Mouse (Mus musculus) mouse trophoblast stem cell (cell line): ENCODE data around the gene A630089N07Rik.
"Not testable (repeated sequence)": the region's sequence is repeated elsewhere in the genome, so short reads cannot be mapped to it uniquely, and the experiment has no call there.

Source experiments
- in situ Hi-C, 2 experiments: fragments of 300-500 bp; cut with MseI, MboI; formaldehyde crosslinking; loops; 2 replicates in 1 of 2; 3 replicates in 1 of 2; pipeline ENCODE4 v1.15.1; 2025

A630089N07Rik gene

DNA sequence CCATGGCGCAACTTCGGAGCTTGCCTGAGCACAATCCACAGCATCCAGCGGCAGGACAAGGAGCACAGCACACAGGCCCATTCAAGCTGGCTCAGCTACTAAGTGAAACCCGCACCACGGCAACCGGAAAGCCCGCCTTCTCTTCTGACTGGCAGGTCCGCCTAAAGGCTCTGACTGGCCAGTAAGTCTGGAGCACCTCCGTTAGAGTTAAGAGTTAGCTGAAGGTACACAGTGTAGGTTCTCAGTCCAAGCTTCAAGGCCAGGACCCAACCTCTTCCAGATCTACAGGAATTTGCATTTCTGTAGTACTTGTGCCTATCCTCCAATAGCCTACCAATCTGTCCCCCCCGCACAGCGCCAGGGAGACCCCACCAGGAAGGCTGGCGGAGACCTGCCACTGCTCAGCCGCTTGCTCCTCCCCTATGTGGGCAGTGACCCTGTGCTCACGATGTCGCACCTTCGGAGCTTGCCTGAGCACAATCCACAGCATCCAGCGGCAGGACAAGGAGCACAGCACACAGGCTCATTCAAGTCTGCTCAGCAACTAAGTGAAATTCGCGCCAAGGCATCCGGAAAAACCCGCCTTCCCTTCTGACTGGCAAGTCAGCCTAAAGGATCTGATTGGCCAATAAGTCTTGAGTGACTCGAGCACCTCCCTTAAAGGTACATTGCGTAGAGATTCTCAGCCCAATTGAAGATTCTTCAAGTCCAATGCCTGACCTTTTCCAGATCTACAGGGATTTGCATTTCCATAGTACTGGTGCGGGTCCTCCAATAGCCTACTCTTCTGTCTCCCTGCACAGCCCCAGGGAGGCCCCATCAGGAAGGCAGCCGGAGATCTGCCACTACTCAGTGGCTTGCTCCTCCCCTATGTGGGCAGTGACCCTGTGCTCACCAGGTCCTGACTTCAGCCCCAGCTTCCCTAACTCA, at the start of gene A630089N07Rik:
A630089N07Rik (minus strand) TSS at position 562 of the 930 bp plus-strand sequence.
- in situ Hi-C loops, result not testable (repeated sequence)

DNA sequence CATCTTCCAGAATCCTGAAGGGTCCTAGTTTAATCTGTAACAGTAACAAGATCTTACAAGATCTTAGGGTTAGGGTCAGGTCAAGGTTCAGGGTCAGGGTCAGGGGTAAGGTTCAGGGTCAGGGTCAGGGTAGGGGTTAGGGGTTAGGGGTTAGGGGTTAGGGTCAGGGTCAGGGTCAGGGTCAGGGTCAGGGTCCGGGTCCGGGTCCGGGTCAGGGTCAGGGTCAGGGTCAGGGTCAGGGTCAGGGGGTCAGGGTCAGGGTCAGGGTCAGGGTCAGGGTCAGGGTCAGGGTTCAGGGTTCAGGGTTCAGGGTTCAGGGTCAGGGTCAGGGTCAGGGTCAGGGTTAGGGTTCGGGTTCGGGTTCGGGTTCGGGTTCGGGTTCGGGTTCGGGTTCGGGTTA, 24.9 kb upstream of the A630089N07Rik start:
- in situ Hi-C loops, result no loop called here

DNA sequence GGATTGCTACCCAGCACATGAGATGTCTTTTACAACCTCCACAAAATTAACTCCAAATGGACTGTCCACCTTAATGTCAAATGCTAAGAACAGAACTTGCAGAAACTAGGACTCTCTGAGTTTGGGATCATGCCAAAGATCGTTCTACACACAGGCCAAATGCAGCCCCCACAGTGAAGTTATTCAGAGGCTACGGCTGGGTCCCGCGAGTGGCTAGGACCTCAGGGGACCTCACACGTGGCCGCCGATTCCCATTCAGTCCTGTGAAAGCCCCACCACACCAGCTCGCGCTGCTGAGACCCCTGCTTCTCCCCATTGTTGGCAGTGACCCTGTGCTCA, 731 bp downstream of the A630089N07Rik start:
- in situ Hi-C loops, result not testable (repeated sequence)

DNA sequence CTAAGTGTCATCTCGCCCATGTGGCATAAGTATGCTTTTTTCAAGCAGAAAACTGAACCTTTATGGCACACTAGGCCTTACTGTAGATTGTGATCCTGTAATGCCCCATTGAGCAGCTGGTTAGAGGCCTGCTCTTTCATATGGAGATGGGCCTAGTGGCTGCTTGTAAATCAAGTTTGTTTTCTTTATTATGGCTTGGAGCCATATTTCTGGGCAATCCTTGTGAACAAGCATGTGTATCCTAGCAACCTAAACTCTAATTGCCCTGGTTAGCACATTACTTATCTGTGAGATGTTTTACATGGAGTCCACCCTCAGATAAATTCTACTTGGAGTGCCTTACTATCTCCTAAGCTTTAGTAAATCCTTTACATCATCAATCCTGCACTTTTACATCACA, 1.1 kb downstream of the A630089N07Rik start:
- in situ Hi-C loops, result not testable (repeated sequence)

DNA sequence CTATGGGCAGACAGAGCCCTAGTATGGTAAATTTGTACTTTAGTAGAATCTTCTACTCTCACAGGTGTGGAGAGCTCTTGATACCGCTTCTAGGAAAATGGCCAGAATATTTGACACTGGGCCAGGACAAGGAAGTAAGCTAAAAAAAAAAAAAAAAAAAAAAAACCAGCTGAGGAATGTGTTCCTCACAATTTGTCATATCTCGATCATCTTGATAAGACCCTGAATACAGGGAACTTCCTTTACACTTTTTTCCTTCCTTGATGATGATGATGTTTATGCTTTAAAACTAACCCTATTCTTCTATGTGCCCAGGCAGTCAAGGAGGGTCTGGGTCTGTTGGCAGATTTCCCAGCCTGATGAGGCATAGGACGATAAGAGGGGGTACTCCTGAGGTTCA, 2.9 kb downstream of the A630089N07Rik start:
- in situ Hi-C loops, result not testable (repeated sequence)

DNA sequence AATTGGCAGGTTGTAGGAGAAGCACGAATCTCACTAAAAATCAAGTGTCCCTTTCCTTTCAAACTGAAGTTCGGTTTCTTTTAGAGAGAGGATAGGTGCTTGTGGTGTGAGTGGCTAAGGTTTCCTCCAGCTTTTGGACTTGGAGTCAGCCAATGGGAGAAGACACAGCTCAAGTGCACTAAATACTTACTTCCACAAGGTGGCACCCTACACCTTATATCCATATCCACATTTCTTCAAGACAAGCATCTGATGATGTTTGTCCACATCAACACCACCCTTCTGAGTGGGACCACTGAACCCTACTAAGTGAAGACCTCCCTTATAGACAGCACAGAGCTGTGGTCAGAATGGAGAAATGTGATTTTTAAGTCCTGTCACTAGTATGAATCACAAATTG, 40.6 kb downstream of the A630089N07Rik start:
- in situ Hi-C loops, result no loop called here

DNA sequence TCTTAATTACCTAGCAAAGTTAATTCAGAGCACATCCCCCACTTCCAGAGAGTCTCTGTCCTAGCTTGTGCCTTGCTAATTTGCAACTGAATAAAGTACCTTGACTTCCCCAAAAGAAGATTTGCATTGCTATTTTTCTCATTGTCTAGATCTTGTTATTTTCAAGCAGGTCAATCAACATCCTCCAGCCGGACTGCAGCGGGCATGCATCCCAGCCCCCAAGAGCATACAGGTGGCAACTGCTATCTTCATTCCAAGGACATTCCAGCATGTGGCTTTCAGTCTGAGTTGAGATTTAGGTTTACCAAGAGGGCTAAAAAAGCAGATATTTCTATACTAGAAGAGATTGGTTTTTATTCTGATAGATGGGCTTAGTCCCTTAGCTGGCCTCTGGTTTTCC, 47.3 kb downstream of the A630089N07Rik start:
- in situ Hi-C loops, result not testable (repeated sequence)

DNA sequence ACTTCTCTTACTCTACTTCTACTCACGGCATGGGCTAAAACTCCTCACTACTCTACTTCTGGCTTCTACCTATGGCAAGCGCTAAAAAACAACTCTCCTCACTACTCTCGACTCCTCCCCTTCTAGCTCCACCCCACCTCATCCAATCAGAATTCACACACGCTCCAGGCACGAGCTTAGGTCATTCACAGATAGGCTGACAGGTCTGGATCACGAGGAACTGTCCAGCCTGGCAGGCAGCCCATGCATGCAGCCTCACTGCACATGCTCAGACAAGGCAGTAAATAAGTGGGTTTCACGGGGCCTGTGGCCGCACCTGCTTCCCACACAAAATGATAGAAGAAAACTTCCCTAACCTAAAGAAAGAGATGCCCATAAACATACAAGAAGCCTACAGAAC, 56.1 kb downstream of the A630089N07Rik start:
- in situ Hi-C loops, result not testable (repeated sequence)

DNA sequence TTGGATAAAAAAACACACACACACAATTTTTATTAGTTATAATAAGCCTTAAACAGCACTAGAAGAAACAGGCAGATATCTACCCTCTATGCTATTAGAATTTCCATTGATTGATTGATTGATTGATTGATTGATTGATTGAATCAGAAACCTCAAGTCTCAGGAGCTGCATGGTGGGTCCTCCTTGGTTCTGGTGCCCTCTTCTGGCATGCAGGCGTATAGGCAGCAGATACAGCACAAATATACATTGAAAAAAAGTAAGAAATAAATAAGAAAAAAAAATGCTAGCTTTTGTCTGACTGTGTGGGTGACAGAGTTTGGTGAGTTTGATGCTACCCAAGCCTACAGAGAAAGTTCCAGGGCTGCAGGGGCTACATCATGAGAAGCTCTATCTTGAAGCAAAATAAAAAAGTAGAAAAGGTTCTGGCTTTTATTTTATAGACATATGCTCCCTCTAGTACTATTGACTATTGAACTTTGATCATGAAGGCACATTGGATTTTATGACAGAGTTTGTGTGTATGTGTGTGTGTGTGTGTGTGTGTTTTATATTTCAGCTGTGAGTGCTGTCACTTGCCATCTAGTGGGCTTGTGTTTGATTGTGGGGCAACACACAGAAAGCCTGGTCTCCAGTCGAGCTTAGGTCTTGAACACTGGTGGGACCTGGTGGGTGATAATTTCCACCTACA, 59.4 kb downstream of the A630089N07Rik start:
- in situ Hi-C loops, result no loop called here

DNA sequence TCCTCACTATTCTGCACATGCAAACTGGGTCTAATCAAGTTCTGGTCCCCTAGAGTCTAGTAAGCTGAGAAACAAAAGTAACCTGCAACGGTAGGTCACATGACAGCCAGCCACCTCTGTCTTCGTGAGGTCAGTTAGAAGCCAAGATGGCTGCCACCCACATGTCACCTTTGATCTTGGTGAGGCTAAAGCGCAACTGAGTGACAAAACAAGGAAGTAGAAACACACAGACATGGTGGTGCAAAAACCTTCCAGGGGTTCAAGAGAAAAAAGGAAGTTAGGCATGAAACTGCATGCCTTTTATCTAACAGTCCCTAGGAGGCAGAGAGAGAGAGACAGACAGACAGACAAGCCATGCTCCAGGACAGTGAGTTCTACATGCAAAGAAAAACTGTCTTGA, 60.2 kb downstream of the A630089N07Rik start:
- in situ Hi-C loops, result no loop called here

DNA sequence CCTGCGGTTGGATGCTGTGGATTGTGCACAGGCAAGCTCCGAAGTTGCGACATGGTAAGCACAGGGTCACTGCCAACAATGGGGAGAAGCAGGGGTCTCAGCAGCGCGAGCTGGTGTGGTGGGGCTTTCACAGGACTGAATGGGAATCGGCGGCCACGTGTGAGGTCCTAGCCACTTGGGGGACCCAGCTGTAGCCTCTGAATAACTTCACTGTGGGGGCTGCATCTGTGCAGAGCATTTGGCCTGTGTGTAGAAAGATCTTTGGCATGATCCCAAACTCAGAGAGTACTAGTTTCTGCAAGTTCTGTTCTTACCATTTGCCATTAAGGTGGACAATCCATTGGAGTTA, 84.9 kb downstream of the A630089N07Rik start:
- in situ Hi-C loops, result not testable (repeated sequence)

DNA sequence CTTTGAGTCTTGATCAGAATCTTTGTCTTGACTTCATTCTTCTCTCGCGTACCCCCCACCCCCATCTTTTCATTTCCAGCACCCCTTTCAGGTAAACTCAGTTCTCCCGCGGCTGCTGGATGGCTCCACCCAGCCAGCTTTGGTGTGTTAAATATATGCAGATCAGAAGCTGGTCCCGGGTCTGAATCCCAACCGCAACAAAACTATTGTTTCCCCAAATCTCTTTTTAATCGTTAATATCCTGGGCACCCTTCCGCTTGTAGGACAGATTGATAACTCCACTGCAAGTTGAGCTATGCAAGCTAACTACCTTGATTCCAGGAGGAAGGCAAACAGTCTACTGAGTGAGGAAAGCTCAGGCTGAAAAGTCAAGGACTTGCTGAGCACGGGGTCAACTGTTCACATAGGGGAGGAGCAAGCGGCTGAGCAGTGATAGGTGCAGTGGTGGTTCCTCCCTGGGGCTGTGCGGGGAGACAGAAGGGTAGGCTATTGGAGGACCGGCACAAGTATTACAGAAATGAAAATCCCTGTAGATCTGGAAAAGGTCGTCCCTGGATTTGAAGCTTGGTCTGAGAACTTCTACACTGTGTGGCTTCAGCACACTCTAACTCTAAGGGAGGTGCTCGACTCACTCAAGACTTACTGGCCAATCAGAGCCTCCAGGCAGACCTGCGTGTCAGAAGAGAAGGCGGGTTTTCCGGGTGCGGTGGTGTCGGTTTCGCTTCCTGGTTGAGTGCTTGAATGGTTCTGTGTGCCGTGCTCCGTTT, 85.5 kb downstream of the A630089N07Rik start, which contains the start of gene B230307C23Rik:
B230307C23Rik (plus strand) TSS at position 700 of the 767 bp plus-strand sequence.
- in situ Hi-C loops, result no loop called here

DNA sequence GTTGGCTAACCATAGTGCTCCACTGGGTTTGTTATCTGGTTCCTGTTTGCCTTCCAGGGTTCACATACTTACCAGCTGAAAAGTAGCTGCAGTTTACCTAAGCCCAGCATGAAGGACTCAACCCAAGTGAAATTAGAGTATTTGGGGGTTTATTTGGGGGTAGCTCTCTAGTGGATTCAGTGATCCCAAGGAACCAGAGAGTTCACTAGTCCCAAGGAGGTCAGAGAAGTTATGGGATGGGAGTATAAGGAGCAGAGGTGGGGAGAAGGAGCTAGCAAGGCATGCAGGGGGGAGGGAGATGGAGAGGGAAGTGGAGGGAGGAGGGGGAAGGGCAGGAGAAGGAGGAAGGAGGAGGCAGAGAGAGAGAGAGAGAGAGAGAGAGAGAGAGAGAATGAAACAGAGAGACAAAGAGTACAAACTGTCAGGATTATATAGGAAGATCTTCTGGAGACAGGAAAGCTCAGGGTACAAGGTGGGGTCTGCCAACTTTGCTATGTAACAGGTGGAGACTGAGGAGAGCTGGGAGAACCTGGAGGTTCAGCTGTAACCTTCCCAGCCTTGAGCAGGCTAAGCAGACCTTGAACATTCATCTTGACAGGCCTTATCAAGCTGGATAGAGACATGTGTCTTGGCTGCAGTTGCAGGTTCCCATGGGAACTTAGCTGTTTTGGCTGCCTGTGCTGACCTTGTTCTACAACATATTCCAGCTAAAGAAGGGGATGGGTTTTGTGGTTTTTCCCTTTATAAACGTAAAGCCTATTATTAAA, 86.2 kb downstream of the A630089N07Rik start:
- in situ Hi-C loops, result no loop called here

DNA sequence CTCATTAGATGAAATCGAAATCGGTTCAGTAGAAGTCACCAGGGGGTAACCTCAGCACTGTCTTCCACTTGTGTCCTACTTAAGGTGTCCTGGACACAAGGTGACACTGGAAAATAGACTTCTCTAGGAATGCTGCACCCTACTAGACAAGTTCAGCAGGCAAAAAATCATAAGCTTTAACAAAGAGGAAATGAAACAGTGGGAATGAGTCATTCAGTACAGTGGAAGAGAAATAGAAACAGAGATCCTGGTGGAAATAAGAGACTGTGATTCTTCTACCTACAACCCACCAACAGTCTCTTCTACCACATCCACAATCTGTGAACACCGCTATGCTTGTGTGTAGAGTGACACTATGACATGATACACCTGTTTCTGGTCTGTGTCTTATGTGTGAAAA, 89.8 kb downstream of the A630089N07Rik start:
- in situ Hi-C loops, result not testable (repeated sequence)

DNA sequence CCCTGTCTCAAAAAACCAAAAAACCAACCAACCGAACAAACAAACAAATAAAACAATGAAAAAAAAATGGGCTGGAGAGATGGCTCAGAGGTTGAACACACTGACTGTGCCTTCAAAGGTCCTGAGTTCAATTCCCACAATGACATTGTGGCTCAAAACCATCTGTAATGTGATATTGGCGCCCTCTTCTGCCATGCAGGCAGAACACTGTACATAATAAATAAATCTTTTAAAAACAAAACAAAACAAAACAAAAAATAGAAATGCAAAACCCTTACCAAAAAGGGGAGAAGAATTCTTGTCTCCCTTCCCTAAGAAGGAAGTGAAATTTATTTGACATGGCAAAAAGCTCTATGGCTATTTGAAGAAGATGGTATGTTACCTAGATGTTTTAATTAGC, 90.7 kb downstream of the A630089N07Rik start:
- in situ Hi-C loops, result no loop called here

DNA sequence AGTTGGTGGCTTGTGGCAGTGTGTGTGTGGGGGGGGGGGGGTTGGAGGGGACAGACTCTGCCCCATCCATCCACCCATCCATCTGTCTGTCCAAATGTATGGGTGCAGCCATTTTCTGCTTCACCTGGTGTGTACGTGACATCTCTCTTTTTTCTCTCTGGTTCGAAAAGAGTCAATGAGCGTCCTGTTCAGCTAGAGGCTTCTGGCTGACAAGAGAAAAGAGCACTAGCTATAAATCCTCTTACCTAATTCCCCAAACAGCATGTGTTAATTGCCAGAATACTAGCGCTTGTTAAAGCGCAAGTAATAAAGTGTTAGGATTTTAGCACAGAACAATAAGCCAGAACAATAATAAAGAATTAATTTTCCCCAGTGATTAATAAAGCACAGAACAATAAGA, 97.7 kb downstream of the A630089N07Rik start:
- in situ Hi-C loops, result no loop called here

DNA sequence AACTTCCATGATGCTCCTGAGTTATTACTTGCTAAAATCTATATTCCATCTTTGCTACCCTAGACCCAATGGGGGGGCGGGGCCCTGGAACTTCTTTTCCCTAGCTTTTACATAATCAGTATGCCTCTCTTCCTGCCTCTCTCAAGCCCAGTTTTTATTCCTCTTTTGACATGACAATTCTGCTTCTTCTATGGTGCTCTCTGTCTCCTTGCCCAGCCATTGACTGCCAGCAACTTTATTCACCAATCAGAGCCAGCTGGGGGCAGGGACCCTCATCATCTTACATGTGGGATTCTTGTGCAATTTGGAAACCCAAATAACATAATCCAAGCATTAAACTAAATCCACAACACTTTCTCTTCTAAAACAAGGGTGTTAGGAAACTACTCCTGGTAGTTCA, 100.9 kb downstream of the A630089N07Rik start:
- in situ Hi-C loops, result no loop called here

DNA sequence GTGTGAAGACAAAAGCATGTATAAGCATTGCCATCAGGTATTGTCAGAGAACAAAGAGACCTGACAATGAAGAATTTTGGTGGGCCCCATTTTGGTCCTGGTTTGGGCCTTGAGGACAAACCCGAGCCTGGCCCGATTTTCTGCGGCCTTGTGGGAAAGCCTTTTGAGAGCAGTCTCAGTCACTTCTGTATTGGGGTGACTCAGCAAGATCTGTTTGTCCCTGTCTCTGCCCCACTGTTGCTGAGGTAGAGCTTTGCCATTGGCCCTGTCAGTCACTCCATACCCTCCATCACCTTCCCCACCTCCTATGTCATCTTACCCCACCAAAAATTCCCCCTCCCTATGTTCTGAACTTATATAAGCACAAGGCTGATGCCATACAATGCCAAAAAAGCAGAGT, 104.5 kb downstream of the A630089N07Rik start:
- in situ Hi-C loops, result no loop called here

DNA sequence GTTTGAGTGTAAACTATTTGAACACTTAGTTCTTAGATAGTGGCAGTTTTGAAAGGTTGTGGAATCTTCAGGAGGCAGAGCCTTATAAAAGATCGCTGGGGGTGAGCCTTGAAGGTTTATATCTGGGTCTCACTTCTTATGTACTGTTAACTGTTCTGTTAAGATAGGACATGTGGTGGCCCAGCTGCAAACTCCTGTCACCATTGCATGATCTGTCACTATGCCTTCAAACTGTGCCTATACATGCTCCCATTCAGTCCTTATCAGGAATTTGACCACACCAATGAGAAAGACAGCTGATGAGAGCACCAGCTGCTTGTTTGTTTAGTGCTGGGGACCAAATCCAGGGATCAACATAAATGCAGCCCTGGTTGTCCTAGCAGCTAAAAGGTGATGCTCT, 105.0 kb downstream of the A630089N07Rik start:
- in situ Hi-C loops, result no loop called here

DNA sequence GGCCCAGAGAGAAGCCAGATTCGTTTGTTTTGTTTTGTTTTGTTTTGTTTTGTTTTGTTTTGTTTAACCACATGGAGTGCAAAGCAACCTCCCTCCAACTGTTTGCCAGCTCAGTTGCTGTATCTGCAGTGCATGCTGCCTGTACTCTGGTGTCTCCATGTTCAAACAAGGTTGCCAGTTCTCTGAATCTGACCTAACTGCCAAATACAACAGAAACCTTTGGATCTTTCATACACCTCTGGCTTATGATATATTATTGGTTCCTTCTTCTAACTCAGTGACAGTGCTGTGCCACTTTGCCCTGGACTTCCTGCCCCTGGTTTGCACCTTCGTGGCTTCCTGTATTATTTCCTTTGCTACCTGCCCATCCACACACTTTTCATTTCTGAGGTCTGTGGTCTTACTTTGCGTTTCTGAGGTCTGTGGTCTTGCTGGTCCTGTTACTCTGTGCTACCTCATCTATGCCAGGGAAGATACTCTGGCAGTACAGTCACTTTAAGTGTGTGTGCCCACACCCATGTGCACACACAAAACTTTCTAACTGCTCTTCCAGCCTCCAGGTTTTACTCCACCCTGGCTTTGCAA, 118.2 kb downstream of the A630089N07Rik start:
- in situ Hi-C loops, result no loop called here
